Mouse (Mus musculus): Measurements from ENCODE around the gene Gm21915. TPM values are rescaled to one million over a fixed set of nuclear protein-coding genes. Genes with fewer than 3 reads are reported as not detected.

The Gm21915 gene
- polyA plus RNA-seq, 1 experiment from 2014 or later = not detected

GRCm38 (mm10) chr9:40704364-40705276 lies 34.2 kb downstream of the Gm21915 start:
- no peak overlapping the region for H3K9ac ChIP-seq
- H3K27ac ChIP-seq (replicated peaks) = no peak overlapping the region
- WGBS = 56% methylated on average over 10 of the region's 10 CpGs
- H3K9me3 ChIP-seq = no peaks in the 10 kb centered on the region
- no peak overlapping the region for H3K4me2 ChIP-seq
- no peaks in the 10 kb centered on the region for H3K27me3 ChIP-seq
- ATAC-seq (ENCODE audit: low FRiP score, low read depth) = no peak
- no peaks in the 10 kb centered on the region for H3K36me3 ChIP-seq
- H3K4me1 ChIP-seq (replicated peaks) = peaks cover 27% of the 10 kb centered on the region
- no peak overlapping the region for H3K4me3 ChIP-seq

GRCm38 (mm10) chr9:40708448-40709140 lies 38.2 kb downstream of the Gm21915 start:
- no peaks in the 10 kb centered on the region for H3K36me3 ChIP-seq
- no peaks in the 10 kb centered on the region for H3K9me3 ChIP-seq
- H3K4me3 ChIP-seq = no peak overlapping the region
- peak overlapping the region; percentile 46 for H3K27ac ChIP-seq (replicated peaks)
- no peak overlapping the region for H3K9ac ChIP-seq
- no peaks in the 10 kb centered on the region for H3K27me3 ChIP-seq
- peaks cover 34% of the 10 kb centered on the region for H3K4me1 ChIP-seq (replicated peaks)
- peak; percentile 43 for ATAC-seq (ENCODE audit: low FRiP score, low read depth)
- 11% methylated on average over 12 of the region's 12 CpGs for WGBS
- no peak overlapping the region for H3K4me2 ChIP-seq

GRCm38 (mm10) chr9:40709141-40709537 lies 38.7 kb downstream of the Gm21915 start:
- peak overlapping the region; percentile 46 for H3K27ac ChIP-seq (replicated peaks)
- H3K4me1 ChIP-seq (replicated peaks) = peaks cover 34% of the 10 kb centered on the region
- no peak overlapping the region for H3K4me2 ChIP-seq
- no peaks in the 10 kb centered on the region for H3K27me3 ChIP-seq
- H3K4me3 ChIP-seq = no peak overlapping the region
- no peak for ATAC-seq (ENCODE audit: low FRiP score, low read depth)
- no peaks in the 10 kb centered on the region for H3K36me3 ChIP-seq
- H3K9me3 ChIP-seq = no peaks in the 10 kb centered on the region
- H3K9ac ChIP-seq = no peak overlapping the region
- 58% methylated on average over 7 of the region's 7 CpGs for WGBS

- Histone ChIP-seq H3K27me3 (no peaks in the 10 kb centered on the region), H3K27ac (replicated peaks) (peak overlapping the region; percentile 46), H3K4me2 (no peak overlapping the region), H3K9me3 (no peaks in the 10 kb centered on the region), H3K9ac (no peak overlapping the region), H3K4me3 (no peak overlapping the region), H3K4me1 (replicated peaks) (peaks cover 30% of the 10 kb centered on the region), H3K36me3 (no peaks in the 10 kb centered on the region)
- WGBS = 33% methylated on average over 3 of the region's 3 CpGs
- no peak for ATAC-seq (ENCODE audit: low FRiP score, low read depth)
Measured at GRCm38 (mm10) chr9:40709587-40709986, 39.2 kb downstream of the Gm21915 start.

- Histone ChIP-seq H3K27ac (replicated peaks) (peak overlapping the region; percentile 46; the same call in 1 of the 2 replicates), H3K4me1 (replicated peaks) (peaks cover 29% of the 10 kb centered on the region), H3K9me3 (no peaks in the 10 kb centered on the region), H3K27me3 (no peaks in the 10 kb centered on the region), H3K4me3 (no peak overlapping the region), H3K36me3 (no peaks in the 10 kb centered on the region), H3K4me2 (no peak overlapping the region), H3K9ac (no peak overlapping the region)
- ATAC-seq (ENCODE audit: low FRiP score, low read depth) = no peak
- 45% methylated on average over 3 of the region's 3 CpGs for WGBS
Measured at GRCm38 (mm10) chr9:40709991-40710390, 39.6 kb downstream of the Gm21915 start.

- no peak overlapping the region for H3K9ac ChIP-seq
- no peak overlapping the region for H3K4me3 ChIP-seq
- no peak for ATAC-seq (ENCODE audit: low FRiP score, low read depth)
- peaks cover 29% of the 10 kb centered on the region for H3K4me1 ChIP-seq (replicated peaks)
- no peak overlapping the region for H3K27ac ChIP-seq (replicated peaks)
- H3K36me3 ChIP-seq = no peaks in the 10 kb centered on the region
- H3K4me2 ChIP-seq = no peak overlapping the region
- no peaks in the 10 kb centered on the region for H3K27me3 ChIP-seq
- no peaks in the 10 kb centered on the region for H3K9me3 ChIP-seq
- WGBS = 70% methylated on average over 4 of the region's 4 CpGs
Measured at GRCm38 (mm10) chr9:40711654-40712053, 41.2 kb downstream of the Gm21915 start.

GRCm38 (mm10) chr9:40717182-40717874 lies 46.9 kb downstream of the Gm21915 start:
- no peak overlapping the region for H3K9ac ChIP-seq
- H3K4me1 ChIP-seq (replicated peaks) = peaks cover 11% of the 10 kb centered on the region
- H3K9me3 ChIP-seq = no peaks in the 10 kb centered on the region
- no peaks in the 10 kb centered on the region for H3K27me3 ChIP-seq
- 67% methylated on average over 18 of the region's 18 CpGs for WGBS
- no peak overlapping the region for H3K27ac ChIP-seq (replicated peaks)
- no peak overlapping the region for H3K4me2 ChIP-seq
- H3K36me3 ChIP-seq = no peaks in the 10 kb centered on the region
- H3K4me3 ChIP-seq = no peak overlapping the region
- ATAC-seq (ENCODE audit: low FRiP score, low read depth) = no peak

GRCm38 (mm10) chr9:40717875-40718185 lies 47.4 kb downstream of the Gm21915 start:
- no peak overlapping the region for H3K27ac ChIP-seq (replicated peaks)
- H3K9me3 ChIP-seq = no peaks in the 10 kb centered on the region
- no peaks in the 10 kb centered on the region for H3K36me3 ChIP-seq
- peaks cover 11% of the 10 kb centered on the region for H3K4me1 ChIP-seq (replicated peaks)
- 35% methylated on average over 7 of the region's 7 CpGs for WGBS
- no peak overlapping the region for H3K9ac ChIP-seq
- no peak overlapping the region for H3K4me3 ChIP-seq
- no peak for ATAC-seq (ENCODE audit: low FRiP score, low read depth)
- H3K27me3 ChIP-seq = no peaks in the 10 kb centered on the region
- H3K4me2 ChIP-seq = no peak overlapping the region

Other genes with a start within 250 kb of the Gm21915 start
- 12.6 and 14.1 TPM in 2 replicates for gene Gramd1b, start 139.2 kb upstream of the Gm21915 start, polyA plus RNA-seq (2015; fragmentation: Nextera tagmentation; extraction: Ambion mirVana)
- 48.4 and 51.1 TPM in 2 replicates for gene Clmp, start 15.3 kb downstream of the Gm21915 start, polyA plus RNA-seq (2015; fragmentation: Nextera tagmentation; extraction: Ambion mirVana)
- 3,140 and 3,153 TPM in 2 replicates for gene Hspa8, start 130.4 kb downstream of the Gm21915 start, polyA plus RNA-seq (2015; fragmentation: Nextera tagmentation; extraction: Ambion mirVana)
- gene Bsx, start 203.5 kb downstream of the Gm21915 start, polyA plus RNA-seq (2015; fragmentation: Nextera tagmentation; extraction: Ambion mirVana) = not detected in 2 replicates